Mouse (Mus musculus) liver, embryonic 14.5 days (tissue): Measurements from ENCODE around the gene Tmem255b. TPM values are rescaled to one million over a fixed set of nuclear protein-coding genes. Genes with fewer than 3 reads are reported as not detected.

ENCODE experiments used
- ATAC-seq: fragments of 200-750 bp; cut with Nextera tagmentation; 2 replicates; pipeline ENCODE4 v1.8.0; 2017; ENCODE audit warnings: moderate number of reproducible peaks, mild to moderate bottlenecking, moderate library complexity; ENCODE audit not compliant: insufficient read depth
- DNase-seq, 3 experiments: peaks; one replicate each; pipeline ENCODE4 v3.0.0-alpha.2; 2012 to 2013; ENCODE audit warnings: low read depth in 3 of 3, low spot score in 3 of 3
- H3K27ac ChIP-seq: fragments of 300-500 bp; sonication (generic); 2 replicates; pipeline ENCODE4 v1.5.1; 2014; ENCODE audit warnings: moderate library complexity, mild to moderate bottlenecking, control low read depth, inconsistent platforms
- H3K27me3 ChIP-seq: fragments of 300-500 bp; sonication (generic); 2 replicates; pipeline ENCODE4 v1.6.1; 2014; ENCODE audit warnings: mild to moderate bottlenecking, low read length, moderate library complexity; ENCODE audit not compliant: control insufficient read depth, insufficient read depth
- H3K36me3 ChIP-seq: fragments of 300-500 bp; sonication (generic); replicated peaks from 2 replicates; pipeline ENCODE4 v1.6.1; 2014; ENCODE audit warnings: low read depth; ENCODE audit not compliant: control insufficient read depth, insufficient read depth
- H3K4me1 ChIP-seq, 2 experiments: fragments of 200-500 bp in 1 of 2; fragments of 300-500 bp in 1 of 2; sonication (generic) in 1 of 2; replicated peaks; 2 replicates each; pipeline ENCODE4 v1.6.1; 2012 to 2014; ENCODE audit warnings: antibody characterized with exemption in 1 of 2, inconsistent platforms in 1 of 2, low read length in 1 of 2; ENCODE audit not compliant: control insufficient read depth in 2 of 2, insufficient read depth in 2 of 2
- H3K4me2 ChIP-seq: fragments of 300-500 bp; sonication (generic); 2 replicates; pipeline ENCODE4 v1.6.1; 2014; ENCODE audit warnings: low read depth, mild to moderate bottlenecking, control low read depth, moderate library complexity
- H3K4me3 ChIP-seq, 2 experiments: fragments of 200-500 bp in 1 of 2; fragments of 300-500 bp in 1 of 2; sonication (generic) in 1 of 2; 2 replicates each; pipeline ENCODE4 v1.5.1; 2012 to 2014; ENCODE audit warnings: low read depth in 2 of 2, low read length in 2 of 2, mild to moderate bottlenecking in 2 of 2, control low read depth in 1 of 2, inconsistent platforms in 1 of 2, moderate library complexity in 1 of 2; ENCODE audit not compliant: insufficient read depth in 1 of 2
- H3K9ac ChIP-seq: fragments of 300-500 bp; sonication (generic); replicated peaks from 2 replicates; pipeline ENCODE4 v1.6.1; 2014; ENCODE audit warnings: mild to moderate bottlenecking, control low read depth, moderate library complexity
- H3K9me3 ChIP-seq: fragments of 300-500 bp; sonication (generic); 2 replicates; pipeline ENCODE4 v1.6.1; 2016; ENCODE audit warnings: low read length, mixed read lengths; ENCODE audit not compliant: control insufficient read depth
- CTCF ChIP-seq: IDR thresholded peaks from 2 replicates; pipeline ENCODE4 v1.5.1; 2016; ENCODE audit warnings: antibody characterized with exemption, low read depth, control low read depth
- EP300 ChIP-seq: IDR thresholded peaks from 2 replicates; pipeline ENCODE4 v1.6.1; 2016; ENCODE audit warnings: antibody characterized with exemption, low read depth
- WGBS: fragments of 180-500 bp; shearing (Covaris S2); extraction: QIAGEN DNeasy Blood & Tissue Kit; methylation state at CpG from one replicate; pipeline ENCODE4 v1.1.7; 2014; ENCODE audit not compliant: insufficient replicate concordance; 5-methylcytosine and 5-hydroxymethylcytosine counted together
- polyA plus RNA-seq, 2 experiments: library from polyadenylated mRNA; depleted of rRNA in 1 of 2; stranded (reverse) in 1 of 2; unstranded in 1 of 2; fragments of >200 nt; fragmentation: Nextera tagmentation in 1 of 2; extraction: Ambion mirVana in 1 of 2; gene quantifications; 2 replicates each; pipeline versions ENCODE4 v1.2.1 to v1.2.3; 2012 to 2014

The Tmem255b gene
- polyA plus RNA-seq, 2 experiments, result 0.02 to 0.14 TPM

DNA sequence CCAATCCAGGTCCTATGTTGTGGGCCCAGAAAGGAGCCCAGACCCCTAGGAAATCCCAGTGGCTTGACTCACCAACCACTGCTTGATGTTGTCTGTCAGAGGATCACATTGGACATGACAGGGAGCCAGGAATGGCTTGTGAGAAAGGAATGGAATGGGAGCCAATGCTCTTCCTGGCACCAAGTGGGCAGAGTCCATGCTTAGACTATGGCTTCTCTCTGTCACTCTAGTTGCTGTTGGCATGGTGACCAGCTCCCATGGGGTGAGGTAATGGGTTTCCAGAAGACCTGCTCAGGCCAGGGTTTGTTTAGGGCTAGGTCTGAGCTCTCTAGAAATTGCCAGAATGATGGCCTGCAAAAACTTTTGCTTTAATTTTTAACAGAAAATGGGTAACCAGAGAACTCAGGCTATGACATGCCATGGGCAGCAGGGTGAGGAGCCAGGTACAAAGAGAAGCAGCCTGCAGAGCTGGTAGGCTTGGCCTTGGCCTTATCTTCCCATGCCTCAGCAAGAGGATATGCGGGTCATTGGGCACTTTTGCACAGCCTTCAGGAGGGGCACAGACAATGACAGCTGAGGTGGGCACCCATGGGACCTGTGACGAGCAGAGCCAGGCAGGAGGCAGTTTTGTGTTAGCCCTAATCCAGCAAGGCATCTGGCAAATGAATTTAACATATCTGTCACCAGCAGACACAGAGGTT lies 47.3 kb downstream of the Tmem255b start:
- Histone ChIP-seq H3K27ac (no peak overlapping the region), H3K4me2 (no peak overlapping the region), H3K9me3 (no peaks in the 10 kb centered on the region), H3K4me3 (no peak overlapping the region), H3K36me3 (no peaks in the 10 kb centered on the region), H3K4me1 (no peaks in the 10 kb centered on the region), H3K9ac (no peak overlapping the region), H3K27me3 (no peaks in the 10 kb centered on the region)
- DNase-seq (no peak), ATAC-seq (no peak)
- TF ChIP-seq CTCF, result no peak
- TF ChIP-seq EP300, result no peak
- 50% methylated on average over 2 of the region's 2 CpGs for WGBS

DNA sequence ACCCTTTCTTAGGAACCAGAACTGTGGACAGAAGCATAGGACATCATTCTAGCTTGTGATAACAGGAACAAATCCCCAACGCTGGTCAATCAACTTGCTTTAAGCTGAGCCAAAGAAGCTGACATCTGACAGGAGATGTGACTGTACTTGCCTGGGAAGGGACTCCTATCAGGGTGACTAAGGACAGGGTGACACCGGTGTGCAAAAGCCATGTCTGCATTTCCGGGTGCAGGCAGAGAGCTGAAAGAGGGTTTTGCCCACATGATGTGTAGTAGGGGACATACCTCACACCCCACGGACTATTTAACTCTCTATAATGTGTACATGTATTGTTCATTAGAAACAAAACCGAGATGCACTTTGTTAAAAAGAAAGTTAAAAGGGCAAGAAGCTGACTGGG lies 48.2 kb downstream of the Tmem255b start:
- Histone ChIP-seq H3K4me1 (no peaks in the 10 kb centered on the region), H3K4me3 (no peak overlapping the region), H3K27ac (no peak overlapping the region), H3K9me3 (no peaks in the 10 kb centered on the region), H3K9ac (no peak overlapping the region), H3K27me3 (no peaks in the 10 kb centered on the region), H3K36me3 (no peaks in the 10 kb centered on the region), H3K4me2 (no peak overlapping the region)
- TF ChIP-seq EP300 (no peak), CTCF (no peak)
- 58% methylated on average over 5 of the region's 5 CpGs for WGBS
- ATAC-seq (no peak), DNase-seq (no peak)

DNA sequence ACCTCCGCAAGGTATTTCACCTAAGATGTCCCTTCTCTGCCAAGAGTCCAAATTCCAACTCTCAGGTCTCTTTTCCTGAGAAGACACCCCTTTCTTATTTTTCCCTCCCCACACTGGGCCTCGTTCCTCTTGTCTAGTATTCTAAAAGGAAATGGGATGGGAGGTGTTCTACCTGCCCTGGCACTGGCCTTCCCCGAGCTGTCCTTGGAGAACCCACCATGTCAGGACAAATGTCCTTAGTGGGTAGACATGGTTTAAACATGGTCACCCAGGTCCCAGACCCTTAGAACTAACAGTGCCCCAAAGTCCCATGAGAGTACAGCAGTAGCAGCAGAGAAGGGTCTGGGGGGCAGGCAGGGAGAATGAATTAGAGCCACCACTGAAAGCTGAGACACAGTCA lies 54.4 kb downstream of the Tmem255b start:
- ATAC-seq, result no peak
- TF ChIP-seq CTCF (no peak), EP300 (no peak)

GRCm38 (mm10) chr8:13489986-13490910 lies 55.3 kb downstream of the Tmem255b start:
- Histone ChIP-seq H3K4me2 (no peak overlapping the region), H3K4me1 (no peaks in the 10 kb centered on the region), H3K9ac (no peak overlapping the region), H3K4me3 (no peak overlapping the region), H3K36me3 (no peaks in the 10 kb centered on the region), H3K27me3 (peaks cover 21% of the 10 kb centered on the region), H3K9me3 (no peaks in the 10 kb centered on the region), H3K27ac (no peak overlapping the region)
- ATAC-seq (no peak), DNase-seq (no peak)
- WGBS, result 20% methylated on average over 13 of the region's 13 CpGs
- TF ChIP-seq CTCF (no peak), EP300 (no peak)

More for the DNA sequence above, 54.4 kb downstream of the Tmem255b start:
- H3K27ac ChIP-seq, result no peak overlapping the region
- peaks cover 15% of the 10 kb centered on the region for H3K27me3 ChIP-seq
- no peaks in the 10 kb centered on the region for H3K4me1 ChIP-seq
- no peak for DNase-seq
- H3K4me2 ChIP-seq, result no peak overlapping the region
- no peak overlapping the region for H3K4me3 ChIP-seq
- WGBS, result 51% methylated on average over 3 of the region's 3 CpGs
- no peaks in the 10 kb centered on the region for H3K9me3 ChIP-seq
- no peak overlapping the region for H3K9ac ChIP-seq
- no peaks in the 10 kb centered on the region for H3K36me3 ChIP-seq

DNA sequence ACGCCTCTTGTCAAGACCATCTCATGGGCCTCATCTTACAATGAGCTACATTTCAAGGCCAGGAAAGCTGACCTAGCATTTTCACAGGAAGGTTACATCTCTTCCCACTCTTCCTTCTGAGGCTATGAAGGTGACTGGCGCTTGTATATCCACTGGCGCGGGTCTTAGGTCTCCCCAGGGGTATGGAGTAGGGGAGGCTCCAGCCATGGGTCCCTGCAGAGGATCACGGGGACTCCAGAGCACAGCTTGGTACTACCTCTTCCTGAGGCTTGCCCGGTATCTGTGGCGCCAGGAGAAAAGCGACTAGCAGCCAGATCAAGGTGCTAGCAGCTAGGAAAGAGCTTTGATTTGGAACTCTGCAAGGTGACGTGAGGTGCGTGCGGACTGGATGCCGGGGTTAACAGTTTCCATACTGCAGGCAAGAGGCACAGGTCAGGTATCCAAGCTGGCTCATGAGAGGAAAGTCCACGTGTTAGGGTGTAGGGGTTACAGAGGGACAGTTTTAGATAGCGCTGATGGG lies 56.6 kb downstream of the Tmem255b start:
- peaks cover 21% of the 10 kb centered on the region for H3K27me3 ChIP-seq
- no peak overlapping the region for H3K9ac ChIP-seq
- H3K9me3 ChIP-seq, result no peaks in the 10 kb centered on the region
- DNase-seq (no peak), ATAC-seq (no peak)
- no peak overlapping the region for H3K4me3 ChIP-seq
- H3K4me2 ChIP-seq, result no peak overlapping the region
- no peak for TF ChIP-seq EP300
- no peak for TF ChIP-seq CTCF
- H3K27ac ChIP-seq, result no peak overlapping the region
- H3K4me1 ChIP-seq, result no peaks in the 10 kb centered on the region
- WGBS, result 64% methylated on average over 14 of the region's 14 CpGs
- H3K36me3 ChIP-seq, result no peaks in the 10 kb centered on the region
